Mouse (Mus musculus) cerebellum, adult 2 months (tissue): ENCODE results near the gene Olfr1174-ps. TPM values are rescaled to one million over a fixed set of nuclear protein-coding genes. Genes with fewer than 3 reads are reported as not detected.

Experiments used
- DNase-seq, 2 experiments: peaks; one replicate each; pipeline ENCODE4 v3.0.0; 2021
- H3K27ac ChIP-seq: fragments of 200-500 bp; 2 replicates; pipeline ENCODE4 v1.5.1; 2012; ENCODE audit warnings: low read length, control low read depth, inconsistent platforms; ENCODE audit not compliant: insufficient read depth
- H3K27me3 ChIP-seq: fragments of 200-500 bp; 2 replicates; pipeline ENCODE4 v1.6.1; 2012; ENCODE audit warnings: inconsistent platforms, mild to moderate bottlenecking, low read length, moderate library complexity; ENCODE audit not compliant: control insufficient read depth, insufficient read depth
- H3K4me1 ChIP-seq: fragments of 200-500 bp; 2 replicates; pipeline ENCODE4 v1.6.1; 2011; ENCODE audit warnings: low read length; ENCODE audit not compliant: control insufficient read depth, insufficient read depth
- H3K4me3 ChIP-seq: fragments of 200-500 bp; replicated peaks from 2 replicates; pipeline ENCODE3; 2011; ENCODE audit warnings: mild to moderate bottlenecking, low read depth, low read length, control low read depth; ENCODE audit not compliant: insufficient read depth
- CTCF ChIP-seq: fragments of 200-500 bp; IDR thresholded peaks from 2 replicates; pipeline ENCODE4 v1.5.1; 2011; ENCODE audit warnings: low read depth, mild to moderate bottlenecking, control low read depth, low read length, moderate library complexity, borderline replicate concordance; ENCODE audit not compliant: insufficient read depth
- POLR2A ChIP-seq: fragments of 200-500 bp; IDR thresholded peaks from 2 replicates; pipeline ENCODE4 v1.6.1; 2011; ENCODE audit warnings: low read length, control low read depth, borderline replicate concordance; ENCODE audit not compliant: insufficient read depth
- WGBS: fragments of 180-500 bp; shearing (Covaris S2); methylation state at CpG from one replicate; pipeline ENCODE4 v1.1.7; 2018; 5-methylcytosine and 5-hydroxymethylcytosine counted together
- polyA plus RNA-seq: library from polyadenylated mRNA; depleted of rRNA; stranded (reverse); fragments of >200 nt; gene quantifications from 2 replicates; pipeline ENCODE4 v1.2.3, GENCODE M21; 2012; rRNA removed

Olfr1174-ps gene
- polyA plus RNA-seq, result not detected in 2 replicates

- TF ChIP-seq CTCF, result no peak
- no peak for TF ChIP-seq POLR2A
- WGBS, result 92% methylated on average over 4 of the region's 4 CpGs
- Histone ChIP-seq H3K4me3 (no peak within 1 kb of the TSS), H3K27me3 (no peaks in the 10 kb centered on the region), H3K4me1 (no peaks in the 10 kb centered on the region), H3K27ac (no peak within 1 kb of the TSS)
- no peak for DNase-seq
These were observed at the start of gene Olfr1174-ps for GRCm38 (mm10) chr2:88315035-88315434. Gene Olfr1174-ps (minus strand): TSS chr2:88315135.

GRCm38 (mm10) chr2:88356304-88356703, 41.4 kb upstream of the Olfr1174-ps start:
- WGBS, result 2% methylated on average over 2 of the region's 2 CpGs
- no peak overlapping the region for H3K4me3 ChIP-seq
- DNase-seq, result peak in 1 of 2 experiments; percentile 1

GRCm38 (mm10) chr2:88346392-88346791, 31.5 kb upstream of the Olfr1174-ps start, which contains the start of gene Olfr1177-ps:
Gene Olfr1177-ps (minus strand): TSS chr2:88346492.
- no peaks in the 10 kb centered on the region for H3K27me3 ChIP-seq
- TF ChIP-seq POLR2A (no peak), CTCF (no peak)
- H3K4me3 ChIP-seq, result no peak within 1 kb of the TSS
- WGBS, result 76% methylated on average over 1 of the region's 1 CpGs
- H3K27ac ChIP-seq, result no peak within 1 kb of the TSS
- no peak for DNase-seq
- H3K4me1 ChIP-seq, result no peaks in the 10 kb centered on the region

More at GRCm38 (mm10) chr2:88356304-88356703, 41.4 kb upstream of the Olfr1174-ps start:
- Histone ChIP-seq H3K27me3 (no peaks in the 10 kb centered on the region), H3K4me1 (no peaks in the 10 kb centered on the region), H3K27ac (no peak overlapping the region)
- TF ChIP-seq CTCF (peak; percentile 13; the same call in 1 of the 2 replicates), POLR2A (no peak)

GRCm38 (mm10) chr2:88336421-88336820, 21.5 kb upstream of the Olfr1174-ps start, which contains the start of gene Olfr1176:
Gene Olfr1176 (plus strand): TSS chr2:88336721.
- Histone ChIP-seq H3K27ac (no peak within 1 kb of the TSS), H3K4me3 (no peak within 1 kb of the TSS), H3K27me3 (no peaks in the 10 kb centered on the region), H3K4me1 (no peaks in the 10 kb centered on the region)
- TF ChIP-seq POLR2A (no peak), CTCF (no peak)
- DNase-seq, result no peak
- WGBS, result 80% methylated on average over 1 of the region's 1 CpGs

- WGBS, result 88% methylated on average over 2 of the region's 2 CpGs
- no peaks in the 10 kb centered on the region for H3K4me1 ChIP-seq
- DNase-seq, result no peak
- TF ChIP-seq POLR2A (no peak), CTCF (no peak)
- no peak within 1 kb of the TSS for H3K4me3 ChIP-seq
- H3K27me3 ChIP-seq, result no peaks in the 10 kb centered on the region
- H3K27ac ChIP-seq, result no peak within 1 kb of the TSS
These were observed 12.2 kb upstream of the Olfr1174-ps start, which contains the start of gene Olfr1175-ps for GRCm38 (mm10) chr2:88327115-88327514. Gene Olfr1175-ps (minus strand): TSS chr2:88327215.

GRCm38 (mm10) chr2:88279775-88280174, 35.2 kb downstream of the Olfr1174-ps start, which contains the start of gene Olfr1173:
Gene Olfr1173 (minus strand): TSS chr2:88279875.
- no peak for DNase-seq
- TF ChIP-seq CTCF, result no peak
- no peak for TF ChIP-seq POLR2A
- Histone ChIP-seq H3K27ac (no peak within 1 kb of the TSS), H3K4me3 (no peak within 1 kb of the TSS), H3K27me3 (no peaks in the 10 kb centered on the region), H3K4me1 (no peaks in the 10 kb centered on the region)

Other genes with a start within 250 kb of the Olfr1174-ps start
- not detected in 2 replicates for gene Olfr1163, start 243.3 kb downstream of the Olfr1174-ps start, polyA plus RNA-seq
- not detected in 2 replicates for gene Olfr1164, start 221.2 kb downstream of the Olfr1174-ps start, polyA plus RNA-seq
- not detected in 2 replicates for gene Olfr1166, start 186.9 kb downstream of the Olfr1174-ps start, polyA plus RNA-seq
- gene Olfr1167, start 159.9 kb downstream of the Olfr1174-ps start, polyA plus RNA-seq, result not detected in 2 replicates
- not detected in 2 replicates for gene Olfr1168, start 133.3 kb downstream of the Olfr1174-ps start, polyA plus RNA-seq
- not detected in 2 replicates for gene Olfr1170, start 86.8 kb downstream of the Olfr1174-ps start, polyA plus RNA-seq
- not detected in 2 replicates for gene Olfr1173, start 35.3 kb downstream of the Olfr1174-ps start, polyA plus RNA-seq
- not detected in 2 replicates for gene Olfr1175-ps, start 12.1 kb upstream of the Olfr1174-ps start, polyA plus RNA-seq
- not detected in 2 replicates for gene Olfr1176, start 21.6 kb upstream of the Olfr1174-ps start, polyA plus RNA-seq
- not detected in 2 replicates for gene Olfr1177-ps, start 31.4 kb upstream of the Olfr1174-ps start, polyA plus RNA-seq
- gene Olfr1178, start 71.9 kb upstream of the Olfr1174-ps start, polyA plus RNA-seq, result not detected in 2 replicates
- not detected in 2 replicates for gene Olfr1179, start 91.3 kb upstream of the Olfr1174-ps start, polyA plus RNA-seq
- gene Olfr1180, start 104.0 kb upstream of the Olfr1174-ps start, polyA plus RNA-seq, result not detected in 2 replicates
- gene Olfr1181, start 111.0 kb upstream of the Olfr1174-ps start, polyA plus RNA-seq, result not detected in 2 replicates
- not detected in 2 replicates for gene Gm13757, start 134.0 kb upstream of the Olfr1174-ps start, polyA plus RNA-seq
- gene Olfr1183, start 139.7 kb upstream of the Olfr1174-ps start, polyA plus RNA-seq, result not detected in 2 replicates
- gene Olfr1184, start 168.5 kb upstream of the Olfr1174-ps start, polyA plus RNA-seq, result not detected in 2 replicates
- gene Olfr1185-ps1, start 178.2 kb upstream of the Olfr1174-ps start, polyA plus RNA-seq, result not detected in 2 replicates
- not detected in 2 replicates for gene Olfr1186, start 203.4 kb upstream of the Olfr1174-ps start, polyA plus RNA-seq
- gene Olfr1188, start 241.8 kb upstream of the Olfr1174-ps start, polyA plus RNA-seq, result not detected in 2 replicates